Mouse (Mus musculus) intestine, embryonic 16.5 days (tissue): Measurements from ENCODE around the gene Btn2a2. TPM values are rescaled to one million over a fixed set of nuclear protein-coding genes. Genes with fewer than 3 reads are reported as not detected.

ENCODE experiments used
- ATAC-seq: fragments of 200-750 bp; cut with Nextera tagmentation; 2 replicates; pipeline ENCODE4 v1.8.0; 2017; ENCODE audit warnings: moderate TSS enrichment, moderate library complexity
- H3K27ac ChIP-seq: fragments of 300-500 bp; sonication (generic); 2 replicates; pipeline ENCODE4 v1.5.1; 2014; ENCODE audit warnings: mild to moderate bottlenecking, low read length
- H3K27me3 ChIP-seq: fragments of 300-500 bp; sonication (generic); replicated peaks from 2 replicates; pipeline ENCODE4 v1.6.1; 2014; ENCODE audit warnings: low read length, control low read depth, mixed read lengths; ENCODE audit not compliant: control insufficient read depth, insufficient read depth
- H3K36me3 ChIP-seq: fragments of 300-500 bp; sonication (generic); 2 replicates; pipeline ENCODE4 v1.6.1; 2014; ENCODE audit warnings: low read length, control low read depth; ENCODE audit not compliant: control insufficient read depth, insufficient read depth
- H3K4me1 ChIP-seq: fragments of 300-500 bp; sonication (generic); 2 replicates; pipeline ENCODE4 v1.6.1; 2014; ENCODE audit warnings: low read length, control low read depth, mixed read lengths; ENCODE audit not compliant: control insufficient read depth, insufficient read depth
- H3K4me2 ChIP-seq: fragments of 300-500 bp; sonication (generic); 2 replicates; pipeline ENCODE4 v1.6.1; 2014; ENCODE audit warnings: low read depth, low read length, control low read depth
- H3K4me3 ChIP-seq: fragments of 300-500 bp; sonication (generic); 2 replicates; pipeline ENCODE4 v1.5.1; 2014; ENCODE audit warnings: mild to moderate bottlenecking, low read length
- H3K9ac ChIP-seq: fragments of 300-500 bp; sonication (generic); 2 replicates; pipeline ENCODE4 v1.6.1; 2014; ENCODE audit warnings: low read depth, low read length
- H3K9me3 ChIP-seq: fragments of 300-500 bp; sonication (generic); 2 replicates; pipeline ENCODE4 v1.6.1; 2016; ENCODE audit warnings: low read length, control low read depth; ENCODE audit not compliant: control insufficient read depth
- WGBS: fragments of 180-500 bp; shearing (Covaris S2); extraction: QIAGEN DNeasy Blood & Tissue Kit; methylation state at CpG from one replicate; pipeline ENCODE4 v1.1.7; 2014; 5-methylcytosine and 5-hydroxymethylcytosine counted together
- polyA plus RNA-seq: library from polyadenylated mRNA; unstranded; fragments of >200 nt; fragmentation: Nextera tagmentation; extraction: Ambion mirVana; gene quantifications from 2 replicates; pipeline ENCODE4 v1.2.1, GENCODE M21; 2015

Gene Btn2a2
- polyA plus RNA-seq, 1 experiment from 2014 or later = 0.12 TPM

DNA sequence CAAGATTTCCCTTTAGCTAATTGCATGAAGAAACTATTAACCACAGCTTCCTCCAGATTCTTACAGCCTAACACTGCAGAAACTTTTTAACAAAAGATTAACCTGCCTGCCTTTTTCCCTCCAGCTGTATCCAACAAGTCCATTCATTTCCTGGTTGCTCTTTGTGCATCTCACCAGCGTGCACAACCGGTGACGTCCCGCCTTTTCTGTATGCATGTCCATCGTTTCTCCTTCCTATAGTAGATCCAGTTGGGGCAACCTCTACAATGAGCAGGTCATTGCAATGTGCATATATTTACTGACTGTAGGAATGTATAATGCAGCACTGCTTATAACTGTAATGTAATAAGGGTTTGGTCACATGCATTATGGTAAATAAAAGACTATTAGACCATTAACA is 35.3 kb upstream of the Btn2a2 start:
- ATAC-seq = no peak
- no peaks in the 10 kb centered on the region for H3K36me3 ChIP-seq
- no peak overlapping the region for H3K4me3 ChIP-seq
- no peak overlapping the region for H3K27ac ChIP-seq
- no peaks in the 10 kb centered on the region for H3K9me3 ChIP-seq
- no peaks in the 10 kb centered on the region for H3K27me3 ChIP-seq
- H3K9ac ChIP-seq = no peak overlapping the region
- no peak overlapping the region for H3K4me2 ChIP-seq
- WGBS = 42% methylated on average over 5 of the region's 5 CpGs
- H3K4me1 ChIP-seq = 0 out of 2 replicates have a peak, but pooled peaks cover 3% of the 10 kb centered on the region

DNA sequence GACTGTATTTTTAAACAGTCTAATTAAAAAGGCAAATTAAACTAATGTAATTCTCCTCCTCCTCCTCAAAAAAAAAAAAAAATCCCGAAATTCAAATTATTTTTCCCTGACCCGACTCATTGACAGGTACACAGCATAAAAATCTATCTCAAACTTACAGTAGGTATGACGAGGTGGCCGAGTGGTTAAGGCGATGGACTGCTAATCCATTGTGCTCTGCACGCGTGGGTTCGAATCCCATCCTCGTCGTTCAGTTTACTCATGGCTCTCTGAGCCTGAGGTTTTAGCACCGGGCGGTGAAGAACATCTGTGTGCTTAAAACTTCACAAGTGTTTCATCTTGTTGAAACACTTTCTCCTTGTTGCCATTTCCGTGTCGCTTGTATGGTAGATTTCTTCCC is 33.0 kb upstream of the Btn2a2 start:
- H3K4me3 ChIP-seq = no peak overlapping the region
- H3K9ac ChIP-seq = no peak overlapping the region
- no peaks in the 10 kb centered on the region for H3K9me3 ChIP-seq
- no peaks in the 10 kb centered on the region for H3K27me3 ChIP-seq
- no peak for ATAC-seq
- H3K4me1 ChIP-seq = 0 out of 2 replicates have a peak, but pooled peaks cover 3% of the 10 kb centered on the region
- H3K36me3 ChIP-seq = no peaks in the 10 kb centered on the region
- no peak overlapping the region for H3K27ac ChIP-seq
- 2% methylated on average over 14 of the region's 14 CpGs for WGBS
- peak overlapping the region; percentile 35; the same call in 1 of the 2 replicates for H3K4me2 ChIP-seq

DNA sequence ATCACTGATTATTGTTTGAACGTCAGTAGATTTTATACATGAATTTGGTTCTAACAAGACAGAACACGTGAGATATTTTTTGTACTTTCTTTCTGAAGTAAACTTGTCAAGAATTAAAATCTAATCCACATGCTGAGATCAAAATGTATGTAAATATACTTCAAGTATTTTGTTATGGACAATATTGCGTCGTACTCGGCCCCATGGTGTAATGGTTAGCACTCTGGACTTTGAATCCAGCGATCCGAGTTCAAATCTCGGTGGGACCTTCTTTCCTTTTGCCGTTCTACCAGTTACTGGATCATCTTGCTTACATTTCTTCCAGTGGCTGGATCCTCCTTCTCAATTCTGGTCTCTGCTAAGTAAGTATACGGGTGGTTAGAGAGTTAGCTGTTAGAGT is 30.8 kb upstream of the Btn2a2 start:
- peak overlapping the region; percentile 65 for H3K27ac ChIP-seq
- no peak overlapping the region for H3K9ac ChIP-seq
- under 1% methylated on average over 10 of the region's 10 CpGs for WGBS
- no peaks in the 10 kb centered on the region for H3K36me3 ChIP-seq
- 0 out of 2 replicates have a peak, but pooled peaks cover 5% of the 10 kb centered on the region for H3K4me1 ChIP-seq
- ATAC-seq = peak; percentile 34
- no peaks in the 10 kb centered on the region for H3K27me3 ChIP-seq
- H3K4me3 ChIP-seq = peak overlapping the region; percentile 49
- H3K9me3 ChIP-seq = no peaks in the 10 kb centered on the region
- peak overlapping the region; percentile 64 for H3K4me2 ChIP-seq

DNA sequence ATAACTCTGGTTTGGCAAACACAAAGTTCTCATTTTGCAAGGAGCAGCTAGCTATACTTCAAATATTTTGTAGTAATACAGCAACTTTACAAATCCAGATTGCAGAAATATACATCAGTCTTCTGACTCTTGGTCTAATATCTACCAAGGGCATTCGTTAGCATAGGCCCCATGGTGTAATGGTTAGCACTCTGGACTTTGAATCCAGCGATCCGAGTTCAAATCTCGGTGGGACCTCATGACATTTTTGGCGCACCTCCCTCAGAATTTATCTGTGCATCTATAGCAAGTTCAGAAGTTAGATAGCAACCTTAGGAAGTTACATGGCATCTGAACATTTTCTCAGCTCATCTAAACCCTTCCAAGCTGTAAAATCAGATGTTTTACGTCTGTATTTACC is 30.2 kb upstream of the Btn2a2 start:
- Histone ChIP-seq H3K9ac (no peak overlapping the region), H3K9me3 (no peaks in the 10 kb centered on the region), H3K4me2 (peak overlapping the region; percentile 64), H3K36me3 (no peaks in the 10 kb centered on the region), H3K27me3 (no peaks in the 10 kb centered on the region), H3K4me3 (peak overlapping the region; percentile 49), H3K27ac (peak overlapping the region; percentile 65), H3K4me1 (0 out of 2 replicates have a peak, but pooled peaks cover 5% of the 10 kb centered on the region)
- under 1% methylated on average over 6 of the region's 6 CpGs for WGBS
- ATAC-seq = peak; percentile 45

DNA sequence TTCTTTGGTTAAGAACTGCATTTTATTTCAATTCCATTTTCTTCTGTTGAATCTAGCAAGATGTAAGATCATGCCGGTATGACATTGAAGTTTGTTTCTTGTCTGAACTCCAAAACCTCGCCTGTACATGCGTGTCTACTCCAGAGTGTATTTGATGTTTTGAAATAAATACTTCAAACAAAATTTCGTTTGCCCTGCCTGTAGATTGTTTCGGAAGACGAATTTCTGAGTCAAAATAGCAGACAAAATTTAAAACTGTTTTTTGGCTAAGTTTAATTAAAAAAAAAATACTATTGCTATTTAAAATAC is 29.6 kb upstream of the Btn2a2 start:
- under 1% methylated on average over 6 of the region's 6 CpGs for WGBS
- H3K27ac ChIP-seq = no peak overlapping the region
- no peak overlapping the region for H3K9ac ChIP-seq
- H3K36me3 ChIP-seq = no peaks in the 10 kb centered on the region
- peak overlapping the region; percentile 50 for H3K4me3 ChIP-seq
- no peaks in the 10 kb centered on the region for H3K9me3 ChIP-seq
- H3K4me1 ChIP-seq = 0 out of 2 replicates have a peak, but pooled peaks cover 5% of the 10 kb centered on the region
- H3K4me2 ChIP-seq = peak overlapping the region; percentile 50
- no peak for ATAC-seq
- H3K27me3 ChIP-seq = no peaks in the 10 kb centered on the region

DNA sequence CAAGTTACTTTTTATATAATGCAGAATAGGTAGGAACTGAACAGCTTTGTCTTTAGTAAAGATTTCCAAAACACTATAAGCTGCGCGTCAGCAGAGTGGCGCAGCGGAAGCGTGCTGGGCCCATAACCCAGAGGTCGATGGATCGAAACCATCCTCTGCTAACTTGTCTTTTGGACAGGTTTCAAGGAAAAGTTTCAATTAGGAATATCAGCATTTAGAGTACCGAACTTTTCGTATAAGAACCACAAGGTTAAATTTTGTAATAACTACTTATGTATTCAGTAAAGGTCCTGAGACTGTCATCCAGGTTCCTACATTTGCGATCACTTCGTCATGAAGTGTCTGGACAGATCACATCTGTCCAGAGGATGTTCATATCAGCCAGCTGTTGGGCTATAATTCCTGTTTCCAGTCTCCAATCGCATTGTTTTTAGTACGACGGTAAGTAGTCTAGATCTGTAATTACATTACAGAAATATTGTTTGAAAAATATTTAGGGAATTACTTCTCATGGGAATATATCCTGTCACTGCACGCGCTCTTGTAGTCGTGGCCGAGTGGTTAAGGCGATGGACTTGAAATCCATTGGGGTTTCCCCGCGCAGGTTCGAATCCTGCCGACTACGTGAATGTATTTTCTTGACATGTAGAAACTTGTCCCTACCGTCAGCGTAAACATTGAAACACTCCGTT is 29.1 kb upstream of the Btn2a2 start:
- peak; percentile 91 for ATAC-seq
- no peaks in the 10 kb centered on the region for H3K9me3 ChIP-seq
- no peaks in the 10 kb centered on the region for H3K27me3 ChIP-seq
- H3K9ac ChIP-seq = peak overlapping the region; percentile 58; the same call in 1 of the 2 replicates
- peak overlapping the region; percentile 71 for H3K4me2 ChIP-seq
- 0 out of 2 replicates have a peak overlapping the region, but pooled peaks have one; percentile 35 for H3K27ac ChIP-seq
- no peaks in the 10 kb centered on the region for H3K36me3 ChIP-seq
- under 1% methylated on average over 27 of the region's 27 CpGs for WGBS
- peak overlapping the region; percentile 50 for H3K4me3 ChIP-seq
- 0 out of 2 replicates have a peak, but pooled peaks cover 5% of the 10 kb centered on the region for H3K4me1 ChIP-seq

DNA sequence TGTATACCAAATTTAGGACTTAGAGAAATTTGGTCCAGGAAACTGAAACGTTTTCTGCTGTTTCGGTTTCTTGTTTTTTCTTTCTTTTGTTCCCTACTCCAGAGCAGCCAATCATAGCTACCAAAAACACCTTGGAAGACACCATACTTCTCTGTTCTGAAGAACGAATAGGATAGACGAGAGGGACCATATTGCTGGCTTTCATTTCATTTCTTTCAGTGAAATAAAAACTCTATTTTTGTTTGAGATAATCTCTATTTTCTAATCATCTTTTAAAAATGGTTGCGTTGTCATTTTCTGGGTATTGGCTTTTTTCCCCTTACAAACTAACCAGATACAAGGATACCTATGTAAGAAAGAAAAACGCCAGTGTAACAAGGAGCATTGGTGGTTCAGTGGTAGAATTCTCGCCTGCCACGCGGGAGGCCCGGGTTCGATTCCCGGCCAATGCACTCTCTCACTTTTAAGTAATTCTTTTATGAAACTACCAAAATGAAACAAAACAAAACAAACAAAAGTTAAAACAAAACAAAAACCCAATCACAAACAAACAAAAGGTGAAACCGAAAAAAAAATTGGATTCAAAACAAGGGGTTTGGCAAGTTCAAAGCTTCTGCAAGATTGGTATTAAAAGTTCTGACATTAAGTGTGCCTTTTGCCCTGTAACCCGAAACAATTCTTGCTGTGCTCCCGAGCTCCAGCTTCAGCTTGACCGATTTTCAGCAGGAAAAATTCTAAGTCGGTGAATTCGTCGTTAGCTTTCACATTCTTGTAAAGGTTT is 28.4 kb upstream of the Btn2a2 start:
- Histone ChIP-seq H3K36me3 (no peaks in the 10 kb centered on the region), H3K4me2 (peak overlapping the region; percentile 60), H3K27ac (0 out of 2 replicates have a peak overlapping the region, but pooled peaks have one; percentile 74), H3K9ac (0 out of 2 replicates have a peak overlapping the region, but pooled peaks have one; percentile 58), H3K4me1 (0 out of 2 replicates have a peak, but pooled peaks cover 4% of the 10 kb centered on the region), H3K4me3 (peak overlapping the region; percentile 50), H3K27me3 (no peaks in the 10 kb centered on the region), H3K9me3 (no peaks in the 10 kb centered on the region)
- ATAC-seq = peak; percentile 76
- WGBS = under 1% methylated on average over 19 of the region's 19 CpGs

DNA sequence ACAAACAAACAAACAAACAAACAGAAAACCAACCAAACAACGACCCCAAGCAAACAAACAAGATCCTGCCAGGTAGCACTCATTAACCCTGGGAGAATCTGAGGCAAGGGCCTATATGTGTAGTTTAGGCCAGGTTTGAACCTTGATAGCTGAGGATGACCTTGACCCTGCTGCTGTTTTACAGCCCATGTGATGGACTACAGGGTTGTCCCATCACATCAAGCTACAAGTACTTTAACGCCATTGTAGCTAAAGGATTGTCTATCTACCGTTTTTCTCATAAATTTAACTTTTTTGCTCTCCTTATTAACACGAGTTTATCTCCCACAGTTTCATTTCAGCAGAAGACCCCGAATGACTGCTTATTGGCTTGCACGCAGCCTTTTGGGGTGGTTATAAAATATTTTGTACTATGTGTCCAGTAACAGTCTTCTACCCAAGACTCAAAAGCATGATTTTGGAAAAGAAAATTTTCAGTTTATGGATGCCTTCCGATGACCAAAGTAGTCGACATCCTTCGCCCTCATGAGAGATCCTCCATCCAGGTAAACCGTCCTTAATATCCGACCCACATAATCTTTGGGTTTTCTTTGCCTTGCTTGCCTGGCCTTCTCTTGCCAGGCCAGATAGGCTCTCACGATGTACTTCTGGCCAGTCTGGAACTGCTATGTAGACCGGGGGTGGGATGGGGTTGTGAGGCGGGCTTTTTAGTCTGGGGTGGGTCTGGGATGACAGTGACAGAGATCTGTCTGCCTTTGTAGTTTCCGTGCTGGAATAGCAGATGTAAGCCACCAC is 27.4 kb upstream of the Btn2a2 start:
- 52% methylated on average over 15 of the region's 15 CpGs for WGBS
- H3K27me3 ChIP-seq = no peaks in the 10 kb centered on the region
- H3K36me3 ChIP-seq = no peaks in the 10 kb centered on the region
- H3K27ac ChIP-seq = no peak overlapping the region
- no peak for ATAC-seq
- H3K9ac ChIP-seq = no peak overlapping the region
- peak overlapping the region; percentile 53 for H3K4me2 ChIP-seq
- H3K4me3 ChIP-seq = peak overlapping the region; percentile 32
- H3K9me3 ChIP-seq = no peaks in the 10 kb centered on the region
- H3K4me1 ChIP-seq = 0 out of 2 replicates have a peak, but pooled peaks cover 3% of the 10 kb centered on the region

DNA sequence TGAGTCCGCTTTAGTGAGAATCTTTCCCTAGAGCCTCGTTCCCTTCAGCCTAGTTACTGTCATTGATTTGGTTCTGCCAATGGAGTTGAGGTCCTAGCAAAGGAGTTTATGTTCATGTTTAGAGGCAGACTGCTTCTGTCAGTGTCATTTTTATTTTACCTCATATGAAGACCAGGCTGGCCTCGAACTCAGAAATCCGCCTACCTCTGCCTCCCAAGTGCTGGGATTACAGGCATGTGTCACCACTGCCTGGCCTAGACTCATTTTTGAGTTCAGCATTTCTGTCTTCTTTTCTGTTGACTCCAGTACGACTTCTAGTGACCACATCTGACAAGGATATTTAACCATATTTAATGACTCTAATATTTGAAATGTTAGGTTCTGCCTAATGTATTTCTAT is 26.6 kb upstream of the Btn2a2 start:
- Histone ChIP-seq H3K9ac (no peak overlapping the region), H3K36me3 (no peaks in the 10 kb centered on the region), H3K4me3 (no peak overlapping the region), H3K27me3 (no peaks in the 10 kb centered on the region), H3K9me3 (no peaks in the 10 kb centered on the region), H3K4me1 (peaks cover 6% of the 10 kb centered on the region; the same call in 1 of the 2 replicates), H3K4me2 (no peak overlapping the region), H3K27ac (no peak overlapping the region)
- WGBS = 78% methylated on average over 5 of the region's 5 CpGs
- no peak for ATAC-seq
